Mouse (Mus musculus) effector memory CD4-positive, alpha-beta T cell, adult 7 months (primary cell): Measurements from ENCODE around the gene Lyrm2. TPM values are rescaled to one million over a fixed set of nuclear protein-coding genes. Genes with fewer than 3 reads are reported as not detected.

Source experiments
- polyA plus RNA-seq: library from polyadenylated mRNA; unstranded; fragments of 100-300 nt; shearing (Covaris generic); gene quantifications from one replicate; pipeline ENCODE4 v1.2.1, GENCODE M21; 2017

Gene Lyrm2
- 27.7 TPM for polyA plus RNA-seq

GRCm38 (mm10) chr4:32799966-32800576, at the start of gene Lyrm2:
TSS of gene Lyrm2 (plus strand) at chr4:32800253.

Other genes starting within 250 kb of the Lyrm2 start
- gene Gja10, start 197.5 kb upstream of the Lyrm2 start, polyA plus RNA-seq: not detected
- 49.4 TPM for gene Casp8ap2, start 184.8 kb upstream of the Lyrm2 start, polyA plus RNA-seq
- 27.8 TPM for gene Mdn1, start 143.1 kb upstream of the Lyrm2 start, polyA plus RNA-seq
- not detected for gene Ankrd6, start 150.6 kb downstream of the Lyrm2 start, polyA plus RNA-seq
- 1.5 TPM for gene Rragd, start 182.8 kb downstream of the Lyrm2 start, polyA plus RNA-seq
- 211 TPM for gene Ube2j1, start 231.2 kb downstream of the Lyrm2 start, polyA plus RNA-seq